Mouse (Mus musculus): ENCODE data around the gene Tsen34.

GRCm38 (mm10) chr7:3704475-3704874 lies 11.8 kb downstream of the Tsen34 start:
- TF ChIP-seq POLR2A (IDR thresholded peaks at IDR 0.05; ENCODE audit: control insufficient read depth in 1 of 2, insufficient read depth in 1 of 2, low read depth in 1 of 2, low read length in 2 of 2, poor library complexity in 1 of 2) (peak in 1 of 2 experiments; percentile 7; a peak in 2 of 4 replicates), CTCF (IDR thresholded peaks at IDR 0.05 in 2 of 3, conservative IDR thresholded peaks at IDR 0.05 in 1 of 3; ENCODE audit: control insufficient read depth in 1 of 3, insufficient read depth in 1 of 3, low read depth in 2 of 3, low read length in 3 of 3, poor library complexity in 1 of 3, severe bottlenecking in 1 of 3) (no peak), MAX (IDR thresholded peaks at IDR 0.05; ENCODE audit: low read length) (peak; percentile 93), ZNF384 (IDR thresholded peaks at IDR 0.05; ENCODE audit: low read depth, low read length) (no peak)

All from MEL (cell line).